Mouse (Mus musculus): ENCODE measurements around the gene Tdpoz2.
"Not testable (repeated sequence)": the region's sequence is repeated elsewhere in the genome, so short reads cannot be mapped to it uniquely, and the experiment has no call there.

Tdpoz2 gene

GRCm38 (mm10) chr3:93652586-93652985, at the start of gene Tdpoz2:
TSS of gene Tdpoz2 (minus strand) at chr3:93652686.
- DNase-seq: no peak

- DNase-seq: not testable (repeated sequence)
These were observed 40.5 kb upstream of the Tdpoz2 start, which contains the start of gene Gm37596 for GRCm38 (mm10) chr3:93692970-93693369. TSS of gene Gm37596 (minus strand) at chr3:93693070.

GRCm38 (mm10) chr3:93676210-93676609, 23.7 kb upstream of the Tdpoz2 start, which contains the start of gene Tdpoz1:
TSS of gene Tdpoz1 (minus strand) at chr3:93676310.
- DNase-seq: not testable (repeated sequence)

- not testable (repeated sequence) for DNase-seq
These were observed 18.5 kb upstream of the Tdpoz2 start for GRCm38 (mm10) chr3:93670805-93671503.

- DNase-seq: no peak
These were observed 1.8 kb upstream of the Tdpoz2 start for GRCm38 (mm10) chr3:93654260-93654659.

GRCm38 (mm10) chr3:93630917-93631714, 21.4 kb downstream of the Tdpoz2 start:
- DNase-seq: not testable (repeated sequence)

- DNase-seq: peak; percentile 49 to 55
These were observed 43.5 kb downstream of the Tdpoz2 start for GRCm38 (mm10) chr3:93608970-93609369.

GRCm38 (mm10) chr3:93601903-93602302, 50.6 kb downstream of the Tdpoz2 start:
- no peak for DNase-seq

Data from B cell, adult 2 months (primary cell).